Mouse (Mus musculus) embryonic facial prominence, embryonic 15.5 days (tissue): Measurements from ENCODE around the gene Erg. TPM values are rescaled to one million over a fixed set of nuclear protein-coding genes. Genes with fewer than 3 reads are reported as not detected.
A peak's percentile ranks its signal among the peaks of the same experiment; 100 is the strongest.

Source experiments
- ATAC-seq: fragments of 200-750 bp; cut with Nextera tagmentation; 2 replicates; pipeline ENCODE4 v1.8.0; 2017; ENCODE audit warnings: low read depth, moderate TSS enrichment; ENCODE audit not compliant: insufficient number of reproducible peaks, low FRiP score, low TSS enrichment
- H3K27ac ChIP-seq: fragments of 300-500 bp; sonication (generic); replicated peaks from 2 replicates; pipeline ENCODE4 v1.5.1; 2015; ENCODE audit warnings: mild to moderate bottlenecking, inconsistent platforms
- H3K27me3 ChIP-seq: fragments of 300-500 bp; sonication (generic); 2 replicates; pipeline ENCODE4 v1.6.1; 2015; ENCODE audit warnings: inconsistent platforms
- H3K36me3 ChIP-seq: fragments of 300-500 bp; sonication (generic); 2 replicates; pipeline ENCODE4 v1.6.1; 2015; ENCODE audit warnings: mild to moderate bottlenecking, inconsistent platforms
- H3K4me1 ChIP-seq: fragments of 300-500 bp; sonication (generic); 2 replicates; pipeline ENCODE4 v1.6.1; 2015; ENCODE audit warnings: inconsistent platforms
- H3K4me2 ChIP-seq: fragments of 300-500 bp; sonication (generic); replicated peaks from 2 replicates; pipeline ENCODE4 v1.6.1; 2015; ENCODE audit warnings: mild to moderate bottlenecking, inconsistent platforms
- H3K4me3 ChIP-seq: fragments of 300-500 bp; sonication (generic); replicated peaks from 2 replicates; pipeline ENCODE4 v1.5.1; 2015; ENCODE audit warnings: mild to moderate bottlenecking, inconsistent platforms
- H3K9ac ChIP-seq: fragments of 300-500 bp; sonication (generic); 2 replicates; pipeline ENCODE4 v1.6.1; 2015; ENCODE audit warnings: inconsistent platforms
- H3K9me3 ChIP-seq: fragments of 300-500 bp; sonication (generic); replicated peaks from 2 replicates; pipeline ENCODE4 v1.6.1; 2016; ENCODE audit warnings: inconsistent platforms
- WGBS: fragments of 180-500 bp; shearing (Covaris S2); methylation state at CpG from one replicate; pipeline ENCODE4 v1.1.7; 2015; 5-methylcytosine and 5-hydroxymethylcytosine counted together
- polyA plus RNA-seq: library from polyadenylated mRNA; unstranded; fragments of >200 nt; fragmentation: Nextera tagmentation; extraction: Ambion mirVana; gene quantifications from 2 replicates; pipeline ENCODE4 v1.2.1, GENCODE M21; 2015

Erg gene
- polyA plus RNA-seq, 1 experiment from 2014 or later, result 17.7 TPM

DNA sequence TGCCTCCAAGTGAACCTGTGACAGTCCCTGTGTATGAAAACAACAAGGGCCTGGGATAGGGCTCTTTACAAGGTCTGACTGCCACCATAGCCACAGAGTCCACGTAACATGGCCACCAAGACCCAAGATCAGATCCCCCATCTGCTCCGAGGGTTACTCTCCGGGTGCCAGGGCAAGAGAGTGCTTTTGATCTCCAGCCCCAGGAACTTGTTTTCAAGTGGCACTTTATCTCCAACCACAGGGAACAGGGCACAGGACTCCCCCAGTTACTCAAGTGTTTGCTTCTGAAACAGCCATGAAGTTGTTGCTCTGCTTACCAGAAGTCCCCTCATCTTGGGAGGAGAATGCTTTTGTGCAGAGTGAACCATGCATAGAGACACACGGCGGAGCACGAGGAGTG is 237.0 kb downstream of the Erg start:
- Histone ChIP-seq H3K4me3 (no peak overlapping the region), H3K27ac (no peak overlapping the region), H3K27me3 (no peaks in the 10 kb centered on the region), H3K9ac (no peak overlapping the region), H3K36me3 (no peaks in the 10 kb centered on the region), H3K9me3 (no peaks in the 10 kb centered on the region), H3K4me2 (no peak overlapping the region), H3K4me1 (peaks cover 5% of the 10 kb centered on the region; the same call in 1 of the 2 replicates)
- WGBS, result 88% methylated on average over 6 of the region's 6 CpGs
- ATAC-seq, result no peak

DNA sequence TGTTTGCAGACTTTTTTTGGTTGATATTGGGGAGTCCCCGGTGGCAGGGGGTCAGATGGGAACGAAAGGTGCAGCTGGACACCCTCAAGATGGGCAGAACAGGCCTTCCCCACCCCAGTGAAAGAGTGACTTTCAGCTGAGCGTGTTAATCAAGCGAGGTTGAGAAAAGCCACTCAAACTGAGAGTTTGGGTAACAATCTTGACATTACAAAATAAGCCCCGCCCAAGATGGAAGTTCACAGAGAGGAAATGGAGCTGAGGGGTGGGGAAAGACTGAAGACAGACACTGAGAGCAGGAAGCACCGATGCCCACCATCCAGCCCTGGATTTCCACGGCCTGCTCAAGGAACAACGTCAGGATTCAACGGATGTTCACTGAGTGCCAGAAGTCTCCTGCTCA is 237.8 kb downstream of the Erg start:
- H3K9me3 ChIP-seq, result no peaks in the 10 kb centered on the region
- 0 out of 2 replicates have a peak, but pooled peaks cover 5% of the 10 kb centered on the region for H3K4me1 ChIP-seq
- ATAC-seq, result no peak
- H3K9ac ChIP-seq, result no peak overlapping the region
- H3K36me3 ChIP-seq, result no peaks in the 10 kb centered on the region
- H3K27ac ChIP-seq, result no peak overlapping the region
- H3K4me3 ChIP-seq, result no peak overlapping the region
- no peak overlapping the region for H3K4me2 ChIP-seq
- 82% methylated on average over 9 of the region's 9 CpGs for WGBS
- no peaks in the 10 kb centered on the region for H3K27me3 ChIP-seq

DNA sequence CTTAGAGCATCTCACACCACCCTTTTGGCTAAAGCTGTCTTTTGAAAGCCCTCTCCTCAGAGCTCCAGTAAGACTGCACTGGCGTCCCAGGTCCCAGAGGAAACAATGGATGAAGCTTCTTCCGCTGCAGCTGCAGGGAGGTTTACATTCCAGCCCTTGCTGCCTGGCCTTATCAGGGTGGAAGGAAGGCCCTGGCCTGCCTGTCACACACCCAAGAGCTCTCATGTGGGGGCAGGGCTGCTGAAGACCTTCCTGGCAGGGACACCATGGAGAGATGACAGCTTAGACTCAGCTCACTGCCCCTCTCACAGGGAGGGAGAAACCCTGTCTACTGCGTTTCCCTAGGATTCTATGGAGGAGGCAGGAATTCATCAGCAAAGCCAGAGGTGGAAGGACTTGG is 239.2 kb downstream of the Erg start:
- 20% methylated on average over 3 of the region's 3 CpGs for WGBS
- ATAC-seq, result no peak
- no peak overlapping the region for H3K27ac ChIP-seq
- H3K9me3 ChIP-seq, result no peaks in the 10 kb centered on the region
- H3K9ac ChIP-seq, result no peak overlapping the region
- H3K4me2 ChIP-seq, result no peak overlapping the region
- no peaks in the 10 kb centered on the region for H3K27me3 ChIP-seq
- no peaks in the 10 kb centered on the region for H3K36me3 ChIP-seq
- H3K4me1 ChIP-seq, result 0 out of 2 replicates have a peak, but pooled peaks cover under 1% of the 10 kb centered on the region
- H3K4me3 ChIP-seq, result no peak overlapping the region

DNA sequence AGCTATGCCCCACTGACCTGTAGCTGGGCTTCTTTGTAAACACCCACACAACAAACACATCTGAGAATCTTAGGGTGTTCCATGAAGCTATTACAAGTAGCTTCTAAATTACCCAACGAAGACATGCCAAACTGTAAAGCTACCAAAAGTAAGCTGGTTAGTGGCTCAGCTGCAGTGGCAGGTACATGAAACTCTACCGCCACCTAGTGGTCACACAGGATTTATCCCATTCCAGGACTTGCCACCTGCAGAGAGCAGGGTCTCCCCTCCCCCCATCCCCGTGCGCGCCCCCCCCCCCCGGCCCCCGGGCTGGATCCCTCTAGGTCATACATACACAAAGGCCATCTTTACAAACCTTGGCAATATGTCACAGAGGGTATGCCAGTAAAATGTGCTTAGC is 240.5 kb downstream of the Erg start:
- ATAC-seq, result no peak
- Histone ChIP-seq H3K9me3 (no peaks in the 10 kb centered on the region), H3K27ac (no peak overlapping the region), H3K36me3 (no peaks in the 10 kb centered on the region), H3K4me2 (no peak overlapping the region), H3K4me3 (no peak overlapping the region), H3K27me3 (no peaks in the 10 kb centered on the region), H3K4me1 (peaks cover 14% of the 10 kb centered on the region), H3K9ac (no peak overlapping the region)
- 3% methylated on average over 6 of the region's 7 CpGs for WGBS

DNA sequence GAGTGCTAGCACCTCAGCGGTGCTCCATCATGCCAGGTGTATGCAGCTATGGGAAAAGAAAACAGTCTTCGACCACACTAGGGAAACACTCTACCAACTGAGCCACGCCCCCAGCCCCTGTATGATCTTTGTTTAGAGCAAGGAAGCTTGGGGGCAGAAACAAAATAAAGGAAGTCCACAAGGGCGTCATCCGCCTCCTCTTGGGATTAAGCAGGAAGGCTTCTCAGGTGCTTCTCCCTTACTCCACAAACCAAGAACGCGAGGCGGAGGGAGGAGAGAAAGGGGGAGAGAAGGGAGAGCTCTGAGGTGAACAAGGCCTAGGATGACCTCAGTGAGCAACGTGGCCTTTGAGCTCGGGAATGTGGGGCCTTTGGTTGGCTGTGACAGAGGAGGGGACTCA is 241.4 kb downstream of the Erg start:
- H3K36me3 ChIP-seq, result no peaks in the 10 kb centered on the region
- 70% methylated on average over 10 of the region's 10 CpGs for WGBS
- H3K9me3 ChIP-seq, result no peaks in the 10 kb centered on the region
- no peaks in the 10 kb centered on the region for H3K27me3 ChIP-seq
- ATAC-seq, result no peak
- no peak overlapping the region for H3K27ac ChIP-seq
- H3K9ac ChIP-seq, result no peak overlapping the region
- H3K4me2 ChIP-seq, result no peak overlapping the region
- peaks cover 17% of the 10 kb centered on the region for H3K4me1 ChIP-seq
- no peak overlapping the region for H3K4me3 ChIP-seq

DNA sequence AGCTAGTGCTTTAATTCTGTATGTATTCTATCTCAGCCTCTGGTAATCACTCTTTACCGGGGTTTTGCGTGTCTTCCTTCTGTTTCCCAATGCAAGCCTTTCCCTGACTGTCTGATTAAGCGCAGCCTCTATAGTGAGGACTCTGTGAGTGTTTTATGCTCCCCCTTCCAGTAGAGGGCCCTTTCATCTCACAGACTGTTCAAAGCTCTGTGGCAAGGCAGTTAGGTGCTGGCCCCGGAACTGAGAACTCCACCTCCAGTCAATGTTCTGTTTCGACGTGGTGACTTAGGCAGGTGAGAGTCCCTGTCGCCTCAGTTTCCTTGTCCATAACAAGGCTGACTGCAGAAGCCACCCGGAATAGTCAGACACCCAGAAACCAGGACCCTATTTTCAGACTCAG is 244.4 kb downstream of the Erg start:
- H3K4me2 ChIP-seq, result no peak overlapping the region
- peaks cover 17% of the 10 kb centered on the region for H3K4me1 ChIP-seq
- H3K9me3 ChIP-seq, result no peaks in the 10 kb centered on the region
- no peaks in the 10 kb centered on the region for H3K36me3 ChIP-seq
- H3K9ac ChIP-seq, result no peak overlapping the region
- 69% methylated on average over 8 of the region's 8 CpGs for WGBS
- H3K27me3 ChIP-seq, result no peaks in the 10 kb centered on the region
- H3K4me3 ChIP-seq, result no peak overlapping the region
- ATAC-seq, result no peak
- H3K27ac ChIP-seq, result no peak overlapping the region; the same call in 1 of the 2 replicates

DNA sequence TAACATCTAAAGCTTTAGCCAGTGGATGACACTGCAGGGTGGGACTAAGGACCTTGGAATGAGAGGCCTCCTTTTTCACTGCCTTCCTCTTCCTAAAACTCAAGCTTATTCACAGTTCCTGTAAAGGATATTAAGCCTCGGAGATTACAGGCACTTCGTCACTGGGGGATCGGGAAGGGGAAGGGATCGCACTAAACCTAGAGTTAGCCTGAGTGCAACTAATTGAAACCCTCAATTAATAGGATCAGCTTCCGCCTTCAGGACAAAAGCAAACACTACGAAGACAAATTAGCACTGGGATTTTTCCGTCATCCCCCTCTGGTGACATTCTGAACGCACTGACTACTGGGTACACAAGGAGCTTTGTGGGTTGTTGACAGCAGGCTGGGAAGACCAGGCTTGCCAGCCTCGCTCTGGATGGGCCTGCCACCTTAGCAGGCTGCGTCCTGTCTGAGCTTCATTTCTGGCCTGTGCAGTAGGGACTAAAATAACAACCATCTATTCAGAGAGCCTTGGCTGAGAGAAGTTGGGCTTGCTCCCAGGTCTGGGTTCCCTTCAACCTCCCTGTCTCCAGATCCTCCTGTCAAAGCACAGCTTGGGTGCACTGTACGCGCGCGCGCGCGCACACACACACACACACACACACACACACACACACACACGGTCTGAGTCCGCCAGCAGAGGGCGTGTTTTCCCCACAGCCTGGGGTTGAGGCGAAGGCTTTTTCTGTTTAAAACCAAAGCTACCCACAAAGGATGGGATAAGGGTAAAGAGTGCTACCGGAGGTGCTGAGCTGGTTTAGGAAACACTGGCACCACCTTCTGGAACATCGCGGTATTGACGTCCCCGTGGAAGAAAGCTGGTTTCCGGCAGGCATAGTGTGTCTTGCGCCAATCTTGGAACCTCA is 245.3 kb downstream of the Erg start:
- Histone ChIP-seq H3K27me3 (no peaks in the 10 kb centered on the region), H3K9ac (no peak overlapping the region), H3K4me3 (peak overlapping the region; percentile 1; the same call in 1 of the 2 replicates), H3K36me3 (no peaks in the 10 kb centered on the region), H3K4me2 (peak overlapping the region; percentile 36), H3K4me1 (peaks cover 17% of the 10 kb centered on the region), H3K9me3 (no peaks in the 10 kb centered on the region), H3K27ac (peak overlapping the region; percentile 60; the same call in 1 of the 2 replicates)
- peak; percentile 82 for ATAC-seq
- WGBS, result 18% methylated on average over 28 of the region's 28 CpGs

DNA sequence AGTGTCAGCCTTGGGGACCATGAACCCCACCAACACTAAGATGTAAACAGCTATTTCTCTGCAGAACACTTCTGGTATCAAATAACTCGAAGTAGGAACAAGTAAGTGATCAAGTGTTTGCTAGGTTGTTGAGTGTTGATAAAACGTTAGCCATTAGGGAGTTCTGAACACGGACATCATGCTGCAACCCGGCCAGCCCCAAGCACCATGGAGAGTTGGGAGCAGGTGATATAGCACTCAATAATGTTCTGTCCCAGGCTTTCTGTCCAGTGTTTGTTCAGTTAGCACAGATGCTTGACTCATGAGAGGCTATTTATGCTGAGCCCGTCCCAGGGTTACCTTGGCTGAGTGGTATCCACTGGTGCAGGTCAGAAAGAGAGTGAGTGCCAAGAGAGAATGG is 254.2 kb downstream of the Erg start:
- Histone ChIP-seq H3K4me2 (no peak overlapping the region), H3K4me3 (no peak overlapping the region), H3K27me3 (no peaks in the 10 kb centered on the region), H3K4me1 (no peaks in the 10 kb centered on the region), H3K9me3 (no peaks in the 10 kb centered on the region), H3K36me3 (no peaks in the 10 kb centered on the region), H3K27ac (no peak overlapping the region), H3K9ac (no peak overlapping the region)
- WGBS, result 86% methylated on average over 5 of the region's 5 CpGs
- ATAC-seq, result no peak

DNA sequence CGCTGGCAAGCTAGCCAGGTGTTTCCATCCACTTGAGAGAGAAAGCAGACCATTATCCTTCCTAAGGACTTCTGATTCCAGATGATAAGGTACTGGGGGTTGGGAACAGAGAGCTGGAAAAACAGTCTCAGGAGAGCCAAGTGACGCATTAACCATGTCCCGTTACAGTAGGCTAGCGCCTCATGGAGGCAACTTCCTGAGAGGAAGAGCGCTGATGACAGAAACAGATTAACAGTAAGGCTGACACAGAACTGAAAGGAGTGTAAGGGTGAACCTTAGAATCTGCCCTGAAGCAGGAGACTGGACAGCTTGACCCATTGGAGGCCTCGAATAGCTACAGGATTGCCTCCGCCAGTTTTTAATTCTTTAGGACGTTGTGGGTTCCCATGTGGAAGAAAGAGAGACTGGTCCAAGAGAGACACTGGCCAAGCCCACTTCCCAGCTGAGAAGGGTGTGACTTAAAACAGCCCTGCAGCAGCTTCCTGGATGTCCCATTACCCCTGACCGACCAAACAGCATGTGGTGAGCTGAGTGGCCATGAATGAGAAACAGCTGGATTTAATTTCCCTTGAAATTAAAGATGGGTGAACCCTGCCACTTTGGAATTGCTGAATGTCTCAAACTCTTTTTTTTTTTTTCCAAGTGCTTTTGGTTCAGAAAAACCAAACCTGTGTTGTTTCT is 264.3 kb downstream of the Erg start:
- H3K4me2 ChIP-seq, result no peak overlapping the region
- no peak overlapping the region for H3K4me3 ChIP-seq
- H3K36me3 ChIP-seq, result no peaks in the 10 kb centered on the region
- H3K9me3 ChIP-seq, result no peaks in the 10 kb centered on the region
- no peaks in the 10 kb centered on the region for H3K27me3 ChIP-seq
- ATAC-seq, result peak; percentile 73; the same call in 1 of the 2 replicates
- peaks cover 6% of the 10 kb centered on the region; the same call in 1 of the 2 replicates for H3K4me1 ChIP-seq
- H3K9ac ChIP-seq, result no peak overlapping the region
- 41% methylated on average over 9 of the region's 9 CpGs for WGBS
- H3K27ac ChIP-seq, result no peak overlapping the region
